Mouse (Mus musculus): ENCODE measurements around the gene CN725425.

DNA sequence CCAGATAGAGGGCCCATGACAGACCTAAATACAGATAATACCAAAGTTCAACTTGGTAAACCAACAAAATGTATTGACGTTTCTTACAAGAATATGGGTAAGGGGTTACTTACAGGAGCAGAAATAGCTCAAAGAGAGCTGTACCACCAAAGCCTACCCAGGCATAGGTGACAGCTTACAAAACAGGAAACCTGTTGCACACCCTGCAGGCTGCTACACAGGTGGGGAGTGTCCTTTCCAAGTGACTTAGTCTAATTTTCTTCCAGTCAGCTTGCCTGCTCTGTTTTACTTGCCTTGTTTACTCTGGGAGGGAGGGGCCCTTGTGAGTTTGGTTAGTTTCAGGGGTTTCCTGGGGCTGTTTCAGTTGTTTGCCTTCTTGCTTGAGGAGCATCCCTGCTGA is 1.5 kb downstream of the CN725425 start:
- no peak for TF ChIP-seq EP300 (optimal IDR thresholded peaks at IDR 0.05)
- TF ChIP-seq CTCF (IDR thresholded peaks at IDR 0.05; ENCODE audit: low read depth): no peak

Data from stomach, postnatal 0 days (tissue).